Mouse (Mus musculus) midbrain, embryonic 11.5 days (tissue): ENCODE measurements around the gene Tmem252. TPM values are rescaled to one million over a fixed set of nuclear protein-coding genes. Genes with fewer than 3 reads are reported as not detected.

Experiments used
- ATAC-seq: fragments of 200-750 bp; cut with Nextera tagmentation; 2 replicates; pipeline ENCODE4 v1.8.0; 2017; ENCODE audit warnings: moderate TSS enrichment, moderate library complexity; ENCODE audit not compliant: low FRiP score
- DNase-seq: peaks from one replicate; pipeline ENCODE4 v3.0.0; 2015; ENCODE audit warnings: low spot score; ENCODE audit errors: missing footprints
- H3K27ac ChIP-seq: fragments of 300-500 bp; sonication (generic); 2 replicates; pipeline ENCODE4 v1.5.1; 2014; ENCODE audit warnings: low read depth, low read length
- H3K27me3 ChIP-seq: fragments of 300-500 bp; sonication (generic); 2 replicates; pipeline ENCODE4 v1.6.1; 2014; ENCODE audit warnings: mild to moderate bottlenecking, low read length, moderate library complexity, mixed read lengths; ENCODE audit not compliant: control insufficient read depth, insufficient read depth
- H3K36me3 ChIP-seq: fragments of 300-500 bp; sonication (generic); 2 replicates; pipeline ENCODE4 v1.6.1; 2014; ENCODE audit warnings: mild to moderate bottlenecking, low read length, moderate library complexity, mixed read lengths; ENCODE audit not compliant: control insufficient read depth, insufficient read depth
- H3K4me1 ChIP-seq: fragments of 300-500 bp; sonication (generic); 2 replicates; pipeline ENCODE4 v1.6.1; 2014; ENCODE audit warnings: low read length; ENCODE audit not compliant: control insufficient read depth, insufficient read depth
- H3K4me2 ChIP-seq: fragments of 300-500 bp; sonication (generic); 2 replicates; pipeline ENCODE4 v1.6.1; 2014; ENCODE audit warnings: mild to moderate bottlenecking, moderate library complexity
- H3K4me3 ChIP-seq: fragments of 300-500 bp; sonication (generic); 2 replicates; pipeline ENCODE4 v1.5.1; 2014; ENCODE audit warnings: low read depth, low read length
- H3K9ac ChIP-seq: fragments of 300-500 bp; sonication (generic); 2 replicates; pipeline ENCODE4 v1.6.1; 2014; ENCODE audit warnings: low read length
- H3K9me3 ChIP-seq: fragments of 300-500 bp; sonication (generic); 2 replicates; pipeline ENCODE4 v1.6.1; 2016; ENCODE audit warnings: low read length; ENCODE audit not compliant: control insufficient read depth
- WGBS: fragments of 180-500 bp; shearing (Covaris S2); extraction: QIAGEN DNeasy Blood & Tissue Kit; methylation state at CpG from one replicate; pipeline ENCODE4 v1.1.7; 2014; 5-methylcytosine and 5-hydroxymethylcytosine counted together
- polyA plus RNA-seq: library from polyadenylated mRNA; unstranded; fragments of >200 nt; fragmentation: Nextera tagmentation; extraction: Ambion mirVana; gene quantifications from 2 replicates; pipeline ENCODE4 v1.2.1, GENCODE M21; 2014

Gene Tmem252
- 0.29 and 0.58 TPM in 2 replicates for polyA plus RNA-seq

DNA sequence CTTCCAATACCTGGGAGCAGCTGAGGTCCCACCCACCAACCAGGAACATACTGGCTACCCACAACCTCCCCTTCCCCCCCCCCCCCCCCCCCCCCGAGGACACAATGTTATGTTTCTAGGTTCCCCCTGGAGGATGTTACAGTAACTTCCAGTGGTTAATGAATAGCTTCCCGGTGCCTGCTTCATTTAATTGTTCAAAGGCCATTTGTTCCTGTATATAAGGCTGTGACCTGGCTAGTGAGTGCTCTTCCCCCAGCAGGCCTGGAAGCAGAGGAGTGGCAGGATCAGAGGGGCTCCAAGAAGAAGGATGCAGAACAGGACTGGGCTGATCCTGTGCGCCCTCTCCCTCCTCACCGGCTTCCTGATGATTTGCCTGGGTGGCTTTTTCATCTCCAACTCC, at the start of gene Tmem252:
Gene Tmem252 (plus strand): TSS at position 247 of the 400 bp plus-strand sequence.
- Histone ChIP-seq H3K4me1 (no peaks in the 10 kb centered on the region), H3K4me3 (no peak within 1 kb of the TSS), H3K27me3 (no peaks in the 10 kb centered on the region), H3K36me3 (no peaks in the 10 kb centered on the region), H3K9ac (no peak within 1 kb of the TSS), H3K4me2 (no peak within 1 kb of the TSS), H3K27ac (no peak within 1 kb of the TSS), H3K9me3 (no peaks in the 10 kb centered on the region)
- 63% methylated on average over 4 of the region's 4 CpGs for WGBS
- ATAC-seq (no peak), DNase-seq (no peak)

DNA sequence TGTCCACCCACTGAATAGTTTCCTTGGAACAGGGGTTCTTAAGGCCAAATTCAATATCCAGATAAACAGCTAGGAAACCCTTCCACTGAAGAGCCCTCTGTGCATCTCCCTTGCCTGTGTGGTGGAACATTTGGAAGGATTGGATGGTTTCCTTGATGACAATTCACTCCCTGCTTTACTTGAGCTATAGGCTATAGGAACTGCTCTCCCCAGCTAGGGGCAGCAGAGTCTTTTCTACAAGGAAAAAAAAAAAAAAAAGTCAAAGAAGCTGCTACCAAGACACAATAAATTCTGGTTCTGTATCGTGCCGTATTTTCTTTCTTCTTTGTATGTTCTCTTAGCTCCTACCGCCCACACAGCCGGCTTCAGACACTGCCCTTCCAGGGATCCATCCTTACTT, 45.8 kb upstream of the Tmem252 start:
- no peak for DNase-seq
- Histone ChIP-seq H3K27ac (no peak overlapping the region), H3K36me3 (no peaks in the 10 kb centered on the region), H3K4me2 (no peak overlapping the region), H3K27me3 (no peaks in the 10 kb centered on the region), H3K9me3 (no peaks in the 10 kb centered on the region), H3K4me1 (no peaks in the 10 kb centered on the region), H3K9ac (no peak overlapping the region), H3K4me3 (no peak overlapping the region)
- no peak for ATAC-seq
- WGBS, result 82% methylated on average over 4 of the region's 4 CpGs

DNA sequence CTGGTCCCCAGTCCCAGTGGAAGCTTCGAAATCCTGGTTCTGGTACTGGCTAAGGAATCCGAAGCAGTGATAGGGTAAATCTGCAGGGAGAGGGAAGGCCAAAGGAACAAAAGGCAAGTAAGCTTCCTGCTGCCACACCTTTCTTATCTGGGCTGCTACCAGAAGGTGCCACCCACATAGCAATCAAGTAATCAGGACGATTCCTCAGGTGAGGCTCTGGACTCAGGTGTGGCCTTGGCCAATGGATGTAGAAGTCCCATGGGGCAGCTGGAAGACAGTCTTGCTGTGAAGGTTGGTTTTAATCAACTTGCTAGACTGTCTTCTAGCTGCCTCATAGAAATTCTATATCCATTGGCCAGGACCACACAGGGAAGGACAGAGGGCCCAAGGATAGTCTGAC, 40.8 kb upstream of the Tmem252 start:
- no peak for ATAC-seq
- Histone ChIP-seq H3K4me1 (no peaks in the 10 kb centered on the region), H3K36me3 (no peaks in the 10 kb centered on the region), H3K4me2 (no peak overlapping the region), H3K4me3 (no peak overlapping the region), H3K9ac (no peak overlapping the region), H3K9me3 (no peaks in the 10 kb centered on the region), H3K27me3 (no peaks in the 10 kb centered on the region), H3K27ac (no peak overlapping the region)
- WGBS, result 83% methylated on average over 3 of the region's 3 CpGs
- DNase-seq, result no peak

DNA sequence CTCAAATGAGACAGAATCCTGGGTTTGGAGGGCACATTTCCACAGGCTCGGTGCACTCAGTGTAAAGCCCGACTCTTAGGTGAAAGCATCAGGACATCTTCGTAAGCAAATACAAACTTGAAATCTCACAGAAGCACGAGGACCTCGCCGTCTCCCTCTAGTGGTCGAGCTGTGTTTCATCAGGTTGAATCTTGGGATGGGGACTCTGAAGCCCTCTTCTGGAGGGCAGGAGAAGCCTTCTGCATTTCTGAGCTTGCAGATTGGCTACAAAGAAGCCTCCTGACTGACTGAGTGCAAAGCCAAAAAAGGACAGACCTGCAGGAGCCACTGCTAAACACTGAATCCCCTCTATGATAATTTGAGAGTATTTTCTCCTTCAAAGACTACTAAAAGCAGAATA, 39.2 kb upstream of the Tmem252 start:
- no peaks in the 10 kb centered on the region for H3K4me1 ChIP-seq
- 9% methylated on average over 7 of the region's 7 CpGs for WGBS
- peak; percentile 91 for DNase-seq
- no peaks in the 10 kb centered on the region for H3K27me3 ChIP-seq
- H3K4me3 ChIP-seq, result no peak overlapping the region
- H3K9me3 ChIP-seq, result no peaks in the 10 kb centered on the region
- ATAC-seq, result no peak
- no peak overlapping the region for H3K9ac ChIP-seq
- H3K4me2 ChIP-seq, result no peak overlapping the region
- no peaks in the 10 kb centered on the region for H3K36me3 ChIP-seq
- no peak overlapping the region for H3K27ac ChIP-seq

DNA sequence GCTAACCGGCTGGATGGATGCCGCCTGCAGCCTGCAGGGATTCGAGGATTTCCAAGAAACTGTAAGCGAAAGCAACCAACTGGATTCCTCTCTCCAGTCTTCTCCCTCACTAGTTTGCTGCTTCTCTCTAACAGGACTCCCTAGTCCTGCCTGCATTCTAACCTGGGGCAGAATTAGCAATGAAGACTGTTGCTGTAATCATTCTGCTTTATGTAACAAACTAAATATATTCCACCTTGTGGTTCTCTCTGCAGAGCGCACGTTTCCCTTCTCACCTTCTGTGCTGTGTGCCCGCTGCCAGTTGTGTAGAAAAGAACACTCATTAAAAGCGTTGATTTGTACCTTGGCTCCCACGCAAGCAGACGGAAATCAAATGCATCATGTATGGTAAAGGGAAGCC, 37.2 kb upstream of the Tmem252 start:
- 84% methylated on average over 10 of the region's 10 CpGs for WGBS
- Histone ChIP-seq H3K36me3 (no peaks in the 10 kb centered on the region), H3K4me3 (no peak overlapping the region), H3K27ac (no peak overlapping the region), H3K27me3 (no peaks in the 10 kb centered on the region), H3K9ac (no peak overlapping the region), H3K9me3 (no peaks in the 10 kb centered on the region), H3K4me2 (no peak overlapping the region), H3K4me1 (no peaks in the 10 kb centered on the region)
- ATAC-seq (no peak), DNase-seq (no peak)

DNA sequence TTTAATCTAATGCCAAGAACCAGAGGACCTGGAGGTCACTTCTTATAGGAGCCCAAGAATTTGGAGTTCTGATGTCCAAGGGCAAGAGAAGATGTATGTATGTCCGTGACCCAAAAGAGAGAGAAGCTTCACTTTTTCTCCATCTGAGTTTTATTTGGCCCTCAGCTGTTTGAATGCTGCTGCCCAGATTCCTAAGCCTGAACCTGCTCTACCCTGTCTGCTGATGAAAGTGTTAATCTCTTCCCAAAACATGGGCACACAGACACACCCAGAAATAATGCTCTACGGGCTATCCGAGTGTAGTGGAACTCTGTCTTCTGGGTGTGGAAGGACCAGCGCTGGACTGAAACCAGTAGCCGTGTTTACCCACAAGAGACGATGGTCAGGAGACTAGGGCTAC, 35.8 kb upstream of the Tmem252 start:
- 94% methylated on average over 6 of the region's 6 CpGs for WGBS
- ATAC-seq (no peak), DNase-seq (no peak)
- no peaks in the 10 kb centered on the region for H3K9me3 ChIP-seq
- H3K4me3 ChIP-seq, result no peak overlapping the region
- H3K27ac ChIP-seq, result no peak overlapping the region
- no peaks in the 10 kb centered on the region for H3K36me3 ChIP-seq
- no peak overlapping the region for H3K4me2 ChIP-seq
- H3K27me3 ChIP-seq, result no peaks in the 10 kb centered on the region
- no peaks in the 10 kb centered on the region for H3K4me1 ChIP-seq
- no peak overlapping the region for H3K9ac ChIP-seq

DNA sequence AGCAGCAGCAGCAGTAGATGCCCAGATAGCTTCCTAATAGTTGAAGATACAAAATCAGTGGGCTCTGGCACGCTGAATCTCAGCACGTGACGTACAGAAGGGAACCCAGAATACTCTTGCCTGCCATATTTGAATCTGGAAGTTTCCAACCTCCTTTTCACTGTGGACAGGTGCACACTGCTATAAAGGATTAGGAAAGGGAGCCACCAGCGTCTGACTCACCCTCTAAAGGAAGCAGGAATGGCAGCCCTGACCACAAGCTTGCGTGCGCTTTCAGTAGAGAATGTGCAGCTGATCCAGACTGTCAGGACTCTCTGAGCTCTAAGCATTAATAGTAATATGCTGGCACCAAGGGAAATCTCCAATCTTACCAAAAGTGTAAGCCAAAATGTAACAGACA, 32.8 kb upstream of the Tmem252 start:
- Histone ChIP-seq H3K9ac (no peak overlapping the region), H3K4me3 (no peak overlapping the region), H3K4me2 (no peak overlapping the region), H3K36me3 (no peaks in the 10 kb centered on the region), H3K4me1 (no peaks in the 10 kb centered on the region), H3K27ac (no peak overlapping the region), H3K9me3 (no peaks in the 10 kb centered on the region), H3K27me3 (no peaks in the 10 kb centered on the region)
- 90% methylated on average over 6 of the region's 6 CpGs for WGBS
- DNase-seq, result no peak
- no peak for ATAC-seq

DNA sequence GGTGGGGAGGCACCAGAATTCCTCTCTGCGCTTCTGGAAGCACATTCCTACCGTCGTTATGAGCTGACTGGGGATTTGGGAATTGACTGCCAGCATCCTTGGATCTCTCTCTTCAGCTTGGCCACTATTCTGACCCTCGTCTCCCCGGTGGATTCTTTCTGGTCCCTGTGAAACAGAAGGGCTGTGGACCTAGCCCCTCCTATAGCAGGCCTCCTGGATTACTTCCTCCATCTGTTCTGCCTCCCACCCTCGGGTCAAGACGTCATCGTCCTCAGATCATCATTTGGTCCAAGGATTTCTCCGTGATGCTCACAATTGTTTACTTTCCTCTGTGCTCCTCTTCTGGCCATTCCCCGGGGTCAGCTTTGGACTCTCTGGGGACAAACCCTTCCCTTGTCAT, 28.8 kb upstream of the Tmem252 start:
- ATAC-seq (no peak), DNase-seq (no peak)
- WGBS, result 80% methylated on average over 10 of the region's 10 CpGs
- no peaks in the 10 kb centered on the region for H3K4me1 ChIP-seq
- H3K9me3 ChIP-seq, result no peaks in the 10 kb centered on the region
- H3K9ac ChIP-seq, result no peak overlapping the region
- H3K27ac ChIP-seq, result no peak overlapping the region
- no peak overlapping the region for H3K4me2 ChIP-seq
- no peaks in the 10 kb centered on the region for H3K27me3 ChIP-seq
- no peak overlapping the region for H3K4me3 ChIP-seq
- no peaks in the 10 kb centered on the region for H3K36me3 ChIP-seq

DNA sequence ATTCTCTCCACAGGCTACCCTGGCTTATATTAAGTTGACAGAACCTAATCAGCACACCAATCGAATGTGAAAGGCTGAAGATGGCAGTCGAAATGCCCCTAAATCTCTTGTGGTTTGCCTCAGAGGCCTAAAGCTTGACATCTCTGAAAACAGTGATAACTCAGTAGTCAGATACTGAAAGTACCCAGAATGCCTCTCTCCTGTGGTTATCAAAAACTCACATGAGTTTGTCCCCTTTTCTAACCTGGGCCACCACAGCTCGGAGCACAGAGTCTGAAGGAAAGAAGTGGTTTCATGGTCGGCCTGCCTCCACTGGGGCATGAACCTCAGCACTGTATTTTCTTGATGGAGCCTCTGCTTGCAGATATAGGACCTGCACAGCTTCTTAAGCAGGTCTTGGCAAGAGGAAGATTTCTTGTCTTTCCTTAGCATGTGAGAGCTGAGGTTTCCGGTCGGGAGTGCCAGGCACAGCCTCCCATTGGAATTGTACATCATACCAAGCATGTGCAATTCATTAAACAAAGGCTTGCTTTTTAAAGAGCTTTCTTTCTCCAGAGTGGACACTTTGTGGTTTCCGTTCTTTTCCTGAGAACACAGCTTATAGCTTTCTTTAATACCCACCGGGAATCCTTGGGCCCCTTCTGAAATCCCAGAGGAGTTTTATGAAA, 27.5 kb upstream of the Tmem252 start:
- Histone ChIP-seq H3K9me3 (no peaks in the 10 kb centered on the region), H3K27me3 (no peaks in the 10 kb centered on the region), H3K27ac (no peak overlapping the region), H3K36me3 (no peaks in the 10 kb centered on the region), H3K4me1 (no peaks in the 10 kb centered on the region), H3K9ac (no peak overlapping the region), H3K4me2 (no peak overlapping the region), H3K4me3 (no peak overlapping the region)
- no peak for ATAC-seq
- DNase-seq, result no peak
- 94% methylated on average over 8 of the region's 8 CpGs for WGBS
